Mouse (Mus musculus) erythroblast, embryonic 14.5 days (primary cell): ENCODE data around the gene Nfia.

Source experiments
- GATA1 ChIP-seq: IDR thresholded peaks from 2 replicates; pipeline ENCODE4 v1.6.1; 2012; ENCODE audit warnings: low read length, inconsistent platforms, mixed read lengths
- TAL1 ChIP-seq: IDR thresholded peaks from 3 replicates; pipeline ENCODE4 v1.6.1; 2012; ENCODE audit warnings: low read length, inconsistent platforms, mixed read lengths

GRCm38 (mm10) chr4:97844899-97845298 is 72.4 kb downstream of the Nfia start:
- no peak for TF ChIP-seq GATA1
- TF ChIP-seq TAL1: no peak
